Mouse (Mus musculus): ENCODE results near the gene Trappc10. TPM values are rescaled to one million over a fixed set of nuclear protein-coding genes. Genes with fewer than 3 reads are reported as not detected.

Trappc10 gene
- total RNA-seq, 2 experiments from 2014 or later: 86.7 to 88.6 TPM

- no peak for TF ChIP-seq CTCF (IDR thresholded peaks at IDR 0.05)
- H3K27ac ChIP-seq: no peak overlapping the region
- intact Hi-C loops (cut with DNase I): no loop called here
- no peak overlapping the region for H3K4me3 ChIP-seq
- no peak for DNase-seq (ENCODE audit: extremely low spot score in 1 of 2, low spot score in 2 of 2)
Measured at GRCm38 (mm10) chr10:78247206-78247605, 2.8 kb upstream of the Trappc10 start.

- Histone ChIP-seq H3K27ac (no peak overlapping the region), H3K4me3 (no peak overlapping the region)
- intact Hi-C loops (cut with DNase I): no loop called here
- no peak for TF ChIP-seq CTCF (IDR thresholded peaks at IDR 0.05)
- no peak for DNase-seq (ENCODE audit: extremely low spot score in 1 of 2, low spot score in 2 of 2)
Measured at GRCm38 (mm10) chr10:78246725-78247124, 2.3 kb upstream of the Trappc10 start.

GRCm38 (mm10) chr10:78245225-78245547, 745 bp upstream of the Trappc10 start:
- H3K4me3 ChIP-seq: peak overlapping the region; percentile 85
- no peak for DNase-seq (ENCODE audit: extremely low spot score in 1 of 2, low spot score in 2 of 2)
- no peak for TF ChIP-seq CTCF (IDR thresholded peaks at IDR 0.05)
- H3K27ac ChIP-seq: peak overlapping the region; percentile 83
- intact Hi-C loops (cut with DNase I): loop anchor here (2.0 kb wide), 1 partner anchor 60 kb away; the partner anchor contains the start of gene Pwp2

GRCm38 (mm10) chr10:78244058-78244437, 393 bp downstream of the Trappc10 start:
- no peak for TF ChIP-seq CTCF (IDR thresholded peaks at IDR 0.05)
- intact Hi-C loops (cut with DNase I): loop anchor here (2.0 kb wide), 1 partner anchor 59 kb away; the partner anchor contains the start of gene Pwp2
- Histone ChIP-seq H3K27ac (peak overlapping the region; percentile 84), H3K4me3 (peak overlapping the region; percentile 85)
- peak; percentile 25 to 47 for DNase-seq (ENCODE audit: extremely low spot score in 1 of 2, low spot score in 2 of 2)

- no peak overlapping the region for H3K4me3 ChIP-seq
- DNase-seq (ENCODE audit: extremely low spot score in 1 of 2, low spot score in 2 of 2): no peak
- TF ChIP-seq CTCF (IDR thresholded peaks at IDR 0.05): no peak
- H3K27ac ChIP-seq: peak overlapping the region; percentile 71
- intact Hi-C loops (cut with DNase I): no loop called here
Measured at GRCm38 (mm10) chr10:78238926-78239325, 5.5 kb downstream of the Trappc10 start.

GRCm38 (mm10) chr10:78238297-78238696, 6.1 kb downstream of the Trappc10 start:
- TF ChIP-seq CTCF (IDR thresholded peaks at IDR 0.05): no peak
- no peak overlapping the region for H3K4me3 ChIP-seq
- DNase-seq (ENCODE audit: extremely low spot score in 1 of 2, low spot score in 2 of 2): no peak
- H3K27ac ChIP-seq: peak overlapping the region; percentile 71
- intact Hi-C loops (cut with DNase I): no loop called here

- intact Hi-C loops (cut with DNase I): no loop called here
- Histone ChIP-seq H3K4me3 (no peak overlapping the region), H3K27ac (peak overlapping the region; percentile 71)
- no peak for DNase-seq (ENCODE audit: extremely low spot score in 1 of 2, low spot score in 2 of 2)
- TF ChIP-seq CTCF (IDR thresholded peaks at IDR 0.05): no peak
Measured at GRCm38 (mm10) chr10:78237809-78238208, 6.6 kb downstream of the Trappc10 start.

- intact Hi-C loops (cut with DNase I): no loop called here
- H3K27ac ChIP-seq: peak overlapping the region; percentile 71
- no peak overlapping the region for H3K4me3 ChIP-seq
- TF ChIP-seq CTCF (IDR thresholded peaks at IDR 0.05): no peak
- DNase-seq (ENCODE audit: extremely low spot score in 1 of 2, low spot score in 2 of 2): no peak
Measured at GRCm38 (mm10) chr10:78236885-78237629, 7.4 kb downstream of the Trappc10 start.

GRCm38 (mm10) chr10:78233756-78234155, 10.7 kb downstream of the Trappc10 start:
- intact Hi-C loops (cut with DNase I): no loop called here
- H3K27ac ChIP-seq: no peak overlapping the region
- DNase-seq (ENCODE audit: extremely low spot score in 1 of 2, low spot score in 2 of 2): no peak
- H3K4me3 ChIP-seq: no peak overlapping the region
- no peak for TF ChIP-seq CTCF (IDR thresholded peaks at IDR 0.05)

GRCm38 (mm10) chr10:78233161-78233560, 11.3 kb downstream of the Trappc10 start:
- no peak for DNase-seq (ENCODE audit: extremely low spot score in 1 of 2, low spot score in 2 of 2)
- no peak overlapping the region for H3K4me3 ChIP-seq
- no peak overlapping the region for H3K27ac ChIP-seq
- intact Hi-C loops (cut with DNase I): no loop called here
- no peak for TF ChIP-seq CTCF (IDR thresholded peaks at IDR 0.05)

GRCm38 (mm10) chr10:78232301-78232980, 12.0 kb downstream of the Trappc10 start:
- TF ChIP-seq CTCF (IDR thresholded peaks at IDR 0.05): no peak
- intact Hi-C loops (cut with DNase I): no loop called here
- Histone ChIP-seq H3K4me3 (no peak overlapping the region), H3K27ac (no peak overlapping the region)
- DNase-seq (ENCODE audit: extremely low spot score in 1 of 2, low spot score in 2 of 2): no peak

GRCm38 (mm10) chr10:78228560-78228928, 15.9 kb downstream of the Trappc10 start:
- H3K27ac ChIP-seq: 0 out of 2 replicates have a peak overlapping the region, but pooled peaks have one; percentile 10
- H3K4me3 ChIP-seq: no peak overlapping the region
- intact Hi-C loops (cut with DNase I): no loop called here
- no peak for DNase-seq (ENCODE audit: extremely low spot score in 1 of 2, low spot score in 2 of 2)
- TF ChIP-seq CTCF (IDR thresholded peaks at IDR 0.05): no peak

All from left cerebral cortex, adult 2 months (tissue).